Mouse (Mus musculus) liver, embryonic 13.5 days (tissue): ENCODE measurements around the gene Schip1. TPM values are rescaled to one million over a fixed set of nuclear protein-coding genes. Genes with fewer than 3 reads are reported as not detected.

Experiments used
- ATAC-seq: fragments of 200-750 bp; cut with Nextera tagmentation; 2 replicates; pipeline ENCODE4 v1.8.0; 2017; ENCODE audit warnings: low read depth, mild to moderate bottlenecking, moderate number of reproducible peaks, moderate library complexity
- DNase-seq: peaks from one replicate; pipeline ENCODE4 v3.0.0; 2022
- H3K27ac ChIP-seq: fragments of 300-500 bp; sonication (generic); 2 replicates; pipeline ENCODE4 v1.5.1; 2015; ENCODE audit warnings: moderate library complexity, mild to moderate bottlenecking, inconsistent platforms
- H3K27me3 ChIP-seq: fragments of 300-500 bp; sonication (generic); 2 replicates; pipeline ENCODE4 v1.6.1; 2015; ENCODE audit warnings: mild to moderate bottlenecking, inconsistent platforms
- H3K36me3 ChIP-seq: fragments of 300-500 bp; sonication (generic); 2 replicates; pipeline ENCODE4 v1.6.1; 2015; ENCODE audit warnings: mild to moderate bottlenecking, inconsistent platforms
- H3K4me1 ChIP-seq: fragments of 300-500 bp; sonication (generic); replicated peaks from 2 replicates; pipeline ENCODE4 v1.6.1; 2015; ENCODE audit warnings: inconsistent platforms
- H3K4me2 ChIP-seq: fragments of 300-500 bp; sonication (generic); 2 replicates; pipeline ENCODE4 v1.6.1; 2015; ENCODE audit warnings: inconsistent platforms, mild to moderate bottlenecking, moderate library complexity
- H3K4me3 ChIP-seq: fragments of 300-500 bp; sonication (generic); replicated peaks from 2 replicates; pipeline ENCODE4 v1.5.1; 2015; ENCODE audit warnings: mild to moderate bottlenecking, inconsistent platforms
- H3K9ac ChIP-seq: fragments of 300-500 bp; sonication (generic); 2 replicates; pipeline ENCODE4 v1.6.1; 2015; ENCODE audit warnings: mild to moderate bottlenecking, inconsistent platforms
- H3K9me3 ChIP-seq: fragments of 300-500 bp; sonication (generic); replicated peaks from 2 replicates; pipeline ENCODE4 v1.6.1; 2016; ENCODE audit warnings: inconsistent platforms
- WGBS: fragments of 180-500 bp; shearing (Covaris S2); methylation state at CpG from one replicate; pipeline ENCODE4 v1.1.7; 2015; ENCODE audit not compliant: insufficient replicate concordance; 5-methylcytosine and 5-hydroxymethylcytosine counted together
- polyA plus RNA-seq: library from polyadenylated mRNA; unstranded; fragments of >200 nt; fragmentation: Nextera tagmentation; extraction: Ambion mirVana; gene quantifications from 2 replicates; pipeline ENCODE4 v1.2.1, GENCODE M21; 2015

The Schip1 gene
- polyA plus RNA-seq, 1 experiment from 2014 or later: 2.9 TPM

GRCm38 (mm10) chr3:68138833-68139627, 74.4 kb downstream of the Schip1 start:
- Histone ChIP-seq H3K36me3 (no peaks in the 10 kb centered on the region), H3K9me3 (no peaks in the 10 kb centered on the region), H3K4me3 (no peak overlapping the region), H3K27ac (no peak overlapping the region), H3K9ac (no peak overlapping the region), H3K27me3 (no peaks in the 10 kb centered on the region), H3K4me1 (no peaks in the 10 kb centered on the region), H3K4me2 (no peak overlapping the region)
- WGBS: 60% methylated on average over 5 of the region's 5 CpGs
- DNase-seq (no peak), ATAC-seq (no peak)

DNA sequence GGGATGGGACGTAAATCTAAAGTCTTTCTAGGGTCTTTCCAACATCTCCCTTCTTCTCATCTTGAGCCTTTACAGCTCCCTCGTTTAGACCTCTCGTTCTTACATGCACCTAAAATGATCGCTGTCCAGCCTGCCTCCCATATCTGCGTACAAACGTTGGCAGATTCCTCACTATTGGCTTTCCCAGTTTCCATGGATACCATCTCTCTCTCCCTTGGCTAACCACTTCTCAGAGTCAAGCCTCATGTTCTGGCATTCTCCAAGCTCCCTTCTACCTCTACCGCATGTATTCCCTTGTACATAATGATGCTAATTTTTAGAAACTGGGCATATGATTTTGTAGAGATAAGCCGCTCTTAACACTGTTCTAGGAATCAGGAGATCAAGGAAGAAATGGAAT, 86.1 kb downstream of the Schip1 start:
- H3K9me3 ChIP-seq: no peaks in the 10 kb centered on the region
- H3K9ac ChIP-seq: no peak overlapping the region
- 75% methylated on average over 8 of the region's 8 CpGs for WGBS
- no peak overlapping the region for H3K27ac ChIP-seq
- H3K27me3 ChIP-seq: no peaks in the 10 kb centered on the region
- H3K4me1 ChIP-seq: no peaks in the 10 kb centered on the region
- no peak overlapping the region for H3K4me3 ChIP-seq
- H3K4me2 ChIP-seq: no peak overlapping the region
- no peaks in the 10 kb centered on the region for H3K36me3 ChIP-seq
- DNase-seq (no peak), ATAC-seq (no peak)

GRCm38 (mm10) chr3:68160175-68160574, 95.6 kb downstream of the Schip1 start:
- ATAC-seq: no peak
- H3K27ac ChIP-seq: no peak overlapping the region
- H3K9me3 ChIP-seq: no peaks in the 10 kb centered on the region
- DNase-seq: no peak
- no peaks in the 10 kb centered on the region for H3K36me3 ChIP-seq
- no peak overlapping the region for H3K4me2 ChIP-seq
- no peaks in the 10 kb centered on the region for H3K27me3 ChIP-seq
- no peaks in the 10 kb centered on the region for H3K4me1 ChIP-seq
- WGBS: 48% methylated on average over 1 of the region's 1 CpGs
- no peak overlapping the region for H3K9ac ChIP-seq
- H3K4me3 ChIP-seq: no peak overlapping the region

DNA sequence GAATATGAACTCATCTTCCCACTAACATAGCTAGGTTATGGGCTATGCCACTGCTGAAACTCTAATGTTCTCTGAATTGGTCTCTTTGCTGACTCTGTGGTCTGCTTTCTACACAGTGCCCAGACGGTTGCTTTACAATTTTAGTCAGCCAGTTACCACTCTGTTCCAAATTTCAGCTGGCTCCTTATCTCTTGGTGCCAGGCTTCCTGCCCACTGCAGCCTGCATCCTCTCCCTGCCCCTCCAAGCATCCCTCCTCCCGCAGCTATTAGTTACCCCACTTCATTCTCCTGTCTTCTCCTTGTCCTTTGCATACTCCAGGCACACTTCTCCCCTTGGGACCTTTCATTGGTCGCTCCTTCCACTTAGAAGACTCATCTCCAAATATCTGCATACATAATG, 96.2 kb downstream of the Schip1 start:
- 13% methylated on average over 3 of the region's 3 CpGs for WGBS
- ATAC-seq: peak; percentile 41; the same call in 1 of the 2 replicates
- no peak for DNase-seq
- H3K9me3 ChIP-seq: no peaks in the 10 kb centered on the region
- H3K4me3 ChIP-seq: no peak overlapping the region
- H3K4me1 ChIP-seq: no peaks in the 10 kb centered on the region
- no peak overlapping the region for H3K4me2 ChIP-seq
- no peaks in the 10 kb centered on the region for H3K36me3 ChIP-seq
- no peak overlapping the region for H3K9ac ChIP-seq
- no peaks in the 10 kb centered on the region for H3K27me3 ChIP-seq
- no peak overlapping the region for H3K27ac ChIP-seq

DNA sequence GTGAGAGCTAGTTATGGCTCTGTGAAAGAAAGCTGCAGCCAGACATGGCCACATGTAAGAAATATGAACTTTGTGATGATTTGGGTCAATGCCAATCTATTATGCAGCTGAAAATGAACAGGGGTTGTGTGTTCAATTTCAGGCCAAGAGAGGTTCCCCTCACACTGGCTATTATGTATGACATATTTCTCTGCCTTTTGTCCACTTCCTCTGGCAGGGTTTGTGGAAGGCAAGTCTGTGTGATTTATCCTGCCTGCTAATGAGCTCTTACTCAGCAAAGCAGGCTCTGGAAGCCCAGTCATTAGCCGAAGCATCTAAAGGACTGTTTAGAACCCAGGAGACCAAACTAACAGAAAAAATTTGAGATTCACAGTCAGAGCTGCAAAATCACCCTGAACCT, 113.6 kb downstream of the Schip1 start:
- Histone ChIP-seq H3K4me1 (no peaks in the 10 kb centered on the region), H3K9ac (no peak overlapping the region), H3K27ac (no peak overlapping the region), H3K4me3 (no peak overlapping the region), H3K4me2 (no peak overlapping the region), H3K9me3 (no peaks in the 10 kb centered on the region), H3K36me3 (no peaks in the 10 kb centered on the region), H3K27me3 (no peaks in the 10 kb centered on the region)
- no peak for ATAC-seq
- WGBS: 42% methylated on average over 1 of the region's 1 CpGs
- DNase-seq: no peak

GRCm38 (mm10) chr3:68187471-68187870, 122.9 kb downstream of the Schip1 start:
- DNase-seq (no peak), ATAC-seq (no peak)
- H3K9ac ChIP-seq: no peak overlapping the region
- no peak overlapping the region for H3K4me3 ChIP-seq
- H3K4me2 ChIP-seq: no peak overlapping the region
- no peaks in the 10 kb centered on the region for H3K9me3 ChIP-seq
- H3K36me3 ChIP-seq: no peaks in the 10 kb centered on the region
- H3K4me1 ChIP-seq: no peaks in the 10 kb centered on the region
- 55% methylated on average over 8 of the region's 8 CpGs for WGBS
- H3K27ac ChIP-seq: no peak overlapping the region
- no peaks in the 10 kb centered on the region for H3K27me3 ChIP-seq

- Histone ChIP-seq H3K27me3 (no peaks in the 10 kb centered on the region), H3K9me3 (no peaks in the 10 kb centered on the region), H3K36me3 (no peaks in the 10 kb centered on the region), H3K4me3 (no peak overlapping the region), H3K4me1 (no peaks in the 10 kb centered on the region), H3K9ac (no peak overlapping the region), H3K27ac (no peak overlapping the region), H3K4me2 (no peak overlapping the region)
- DNase-seq (no peak), ATAC-seq (no peak)
- WGBS: 39% methylated on average over 2 of the region's 2 CpGs
Observed at GRCm38 (mm10) chr3:68189100-68189499, 124.5 kb downstream of the Schip1 start.

- no peak overlapping the region for H3K27ac ChIP-seq
- H3K27me3 ChIP-seq: no peaks in the 10 kb centered on the region
- H3K4me2 ChIP-seq: no peak overlapping the region
- no peak for DNase-seq
- no peaks in the 10 kb centered on the region for H3K4me1 ChIP-seq
- no peak overlapping the region for H3K4me3 ChIP-seq
- H3K9ac ChIP-seq: no peak overlapping the region
- no peaks in the 10 kb centered on the region for H3K36me3 ChIP-seq
- no peak for ATAC-seq
- 58% methylated on average over 1 of the region's 1 CpGs for WGBS
- no peaks in the 10 kb centered on the region for H3K9me3 ChIP-seq
Observed at GRCm38 (mm10) chr3:68196933-68197332, 132.3 kb downstream of the Schip1 start.

DNA sequence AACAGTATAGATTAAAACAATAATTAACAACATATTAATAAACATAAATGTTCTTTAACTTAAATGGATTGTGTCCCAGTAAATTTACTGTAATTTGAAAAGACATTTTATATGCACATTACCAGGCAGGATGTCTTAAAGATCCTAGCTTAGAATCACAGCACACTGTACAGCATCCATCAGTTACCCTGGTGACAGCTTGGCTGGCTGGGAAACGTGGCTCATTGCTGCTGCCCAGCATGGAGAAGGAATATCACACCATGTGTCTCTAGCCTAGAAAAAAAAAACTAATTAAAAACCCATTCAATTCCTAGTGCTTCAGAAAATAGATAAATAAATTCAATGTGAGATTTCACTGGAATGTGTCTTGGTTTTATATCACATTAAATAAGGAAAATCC, 136.6 kb downstream of the Schip1 start:
- Histone ChIP-seq H3K9me3 (no peaks in the 10 kb centered on the region), H3K4me3 (no peak overlapping the region), H3K9ac (no peak overlapping the region), H3K27me3 (no peaks in the 10 kb centered on the region), H3K4me2 (no peak overlapping the region), H3K4me1 (no peaks in the 10 kb centered on the region), H3K27ac (no peak overlapping the region), H3K36me3 (no peaks in the 10 kb centered on the region)
- WGBS: 23% methylated on average over 1 of the region's 1 CpGs
- DNase-seq (no peak), ATAC-seq (no peak)

- no peak overlapping the region for H3K9ac ChIP-seq
- ATAC-seq (no peak), DNase-seq (no peak)
- no peaks in the 10 kb centered on the region for H3K4me1 ChIP-seq
- no peaks in the 10 kb centered on the region for H3K36me3 ChIP-seq
- no peak overlapping the region for H3K4me2 ChIP-seq
- H3K9me3 ChIP-seq: no peaks in the 10 kb centered on the region
- no peaks in the 10 kb centered on the region for H3K27me3 ChIP-seq
- H3K4me3 ChIP-seq: no peak overlapping the region
- no peak overlapping the region for H3K27ac ChIP-seq
- WGBS: 39% methylated on average over 4 of the region's 4 CpGs
Observed at GRCm38 (mm10) chr3:68202162-68202902, 137.7 kb downstream of the Schip1 start.

- Histone ChIP-seq H3K4me2 (no peak overlapping the region), H3K27ac (no peak overlapping the region), H3K9ac (no peak overlapping the region), H3K27me3 (no peaks in the 10 kb centered on the region), H3K4me1 (no peaks in the 10 kb centered on the region), H3K36me3 (no peaks in the 10 kb centered on the region), H3K9me3 (no peaks in the 10 kb centered on the region), H3K4me3 (no peak overlapping the region)
- no peak for ATAC-seq
- WGBS: 57% methylated on average over 4 of the region's 4 CpGs
- no peak for DNase-seq
Observed at GRCm38 (mm10) chr3:68203934-68204467, 139.4 kb downstream of the Schip1 start.
